Mouse (Mus musculus) heart, embryonic 16.5 days (tissue): ENCODE results near the gene Actr6. TPM values are rescaled to one million over a fixed set of nuclear protein-coding genes. Genes with fewer than 3 reads are reported as not detected.
A peak's percentile ranks its signal among the peaks of the same experiment; 100 is the strongest.

Source experiments
- ATAC-seq: fragments of 200-750 bp; cut with Nextera tagmentation; replicated peaks from 2 replicates; pipeline ENCODE4 v1.8.0; 2017; ENCODE audit warnings: moderate number of reproducible peaks; ENCODE audit not compliant: insufficient read depth, low FRiP score; ENCODE audit errors: extremely low read depth
- H3K27ac ChIP-seq: fragments of 300-500 bp; sonication (generic); 2 replicates; pipeline ENCODE4 v1.5.1; 2014; ENCODE audit warnings: mild to moderate bottlenecking, low read length, control low read depth, moderate library complexity
- H3K27me3 ChIP-seq: fragments of 300-500 bp; sonication (generic); 2 replicates; pipeline ENCODE4 v1.6.1; 2014; ENCODE audit warnings: low read length, mixed read lengths; ENCODE audit not compliant: control insufficient read depth, insufficient read depth
- H3K36me3 ChIP-seq: fragments of 300-500 bp; sonication (generic); 2 replicates; pipeline ENCODE4 v1.6.1; 2014; ENCODE audit not compliant: control insufficient read depth, insufficient read depth
- H3K4me1 ChIP-seq: fragments of 300-500 bp; sonication (generic); 2 replicates; pipeline ENCODE4 v1.6.1; 2014; ENCODE audit warnings: low read length, mixed read lengths; ENCODE audit not compliant: control insufficient read depth, insufficient read depth
- H3K4me2 ChIP-seq: fragments of 300-500 bp; sonication (generic); 2 replicates; pipeline ENCODE4 v1.6.1; 2014; ENCODE audit warnings: low read depth, mild to moderate bottlenecking, control low read depth, low read length
- H3K4me3 ChIP-seq: fragments of 300-500 bp; sonication (generic); 2 replicates; pipeline ENCODE4 v1.5.1; 2014; ENCODE audit warnings: mild to moderate bottlenecking, control low read depth, low read length
- H3K9ac ChIP-seq: fragments of 300-500 bp; sonication (generic); 2 replicates; pipeline ENCODE4 v1.6.1; 2014; ENCODE audit warnings: low read length, control low read depth
- H3K9me3 ChIP-seq: fragments of 300-500 bp; sonication (generic); replicated peaks from 2 replicates; pipeline ENCODE4 v1.6.1; 2016; ENCODE audit warnings: low read length; ENCODE audit not compliant: control insufficient read depth
- WGBS: fragments of 180-500 bp; shearing (Covaris S2); extraction: QIAGEN DNeasy Blood & Tissue Kit; methylation state at CpG from one replicate; pipeline ENCODE4 v1.1.7; 2014; 5-methylcytosine and 5-hydroxymethylcytosine counted together
- polyA plus RNA-seq: library from polyadenylated mRNA; unstranded; fragments of >200 nt; fragmentation: Nextera tagmentation; extraction: Ambion mirVana; gene quantifications from 2 replicates; pipeline ENCODE4 v1.2.1, GENCODE M21; 2015

The Actr6 gene
- polyA plus RNA-seq, 1 experiment from 2014 or later = 29.6 TPM

DNA sequence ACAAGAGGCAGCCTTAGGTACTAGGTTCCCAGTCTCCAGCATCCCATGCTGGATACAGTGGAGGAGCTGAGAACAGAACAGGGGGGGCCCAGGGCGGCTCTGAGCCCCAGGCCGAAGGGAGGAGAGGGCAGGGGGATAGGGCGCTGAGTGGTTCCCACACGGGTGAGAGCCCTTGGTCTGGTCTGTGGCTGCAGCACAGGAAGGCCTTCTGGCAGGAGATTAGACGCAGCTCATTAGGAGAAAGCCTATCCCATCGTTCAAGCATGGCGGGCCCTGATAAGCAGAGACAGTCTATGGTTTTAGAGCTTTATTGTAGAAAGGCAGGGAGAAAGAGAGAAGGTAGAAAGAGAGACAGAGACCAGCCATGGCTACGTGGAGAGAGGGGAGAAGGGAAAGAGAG lies 42.1 kb downstream of the Actr6 start:
- H3K4me3 ChIP-seq = no peak overlapping the region
- no peaks in the 10 kb centered on the region for H3K9me3 ChIP-seq
- peaks cover 5% of the 10 kb centered on the region for H3K4me1 ChIP-seq
- H3K9ac ChIP-seq = no peak overlapping the region
- no peak for ATAC-seq
- H3K27ac ChIP-seq = no peak overlapping the region
- 50% methylated on average over 8 of the region's 8 CpGs for WGBS
- no peaks in the 10 kb centered on the region for H3K27me3 ChIP-seq
- no peak overlapping the region for H3K4me2 ChIP-seq
- no peaks in the 10 kb centered on the region for H3K36me3 ChIP-seq

DNA sequence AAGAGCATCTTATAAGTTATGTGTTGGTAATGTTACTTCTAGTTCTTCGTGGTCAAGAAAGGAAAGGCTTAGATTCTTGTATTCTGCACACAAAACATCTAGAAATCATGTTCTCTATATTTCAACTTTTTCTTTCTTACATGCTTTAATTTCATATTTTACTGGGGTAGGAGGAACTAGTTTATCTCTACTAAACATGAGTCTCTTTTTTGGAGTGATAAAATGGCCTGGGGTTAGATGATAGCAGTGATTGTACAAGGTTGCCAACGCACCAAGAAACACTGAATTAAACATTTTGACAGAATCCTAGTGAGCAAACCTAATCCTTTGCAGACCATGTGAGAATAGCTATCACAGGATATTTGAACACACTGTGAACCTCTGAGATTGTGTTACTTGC lies 44.6 kb downstream of the Actr6 start:
- no peak for ATAC-seq
- Histone ChIP-seq H3K27ac (no peak overlapping the region), H3K4me3 (no peak overlapping the region), H3K9me3 (no peaks in the 10 kb centered on the region), H3K9ac (no peak overlapping the region), H3K27me3 (no peaks in the 10 kb centered on the region), H3K4me1 (peaks cover 11% of the 10 kb centered on the region), H3K36me3 (no peaks in the 10 kb centered on the region), H3K4me2 (no peak overlapping the region)
- WGBS = 73% methylated on average over 2 of the region's 2 CpGs

DNA sequence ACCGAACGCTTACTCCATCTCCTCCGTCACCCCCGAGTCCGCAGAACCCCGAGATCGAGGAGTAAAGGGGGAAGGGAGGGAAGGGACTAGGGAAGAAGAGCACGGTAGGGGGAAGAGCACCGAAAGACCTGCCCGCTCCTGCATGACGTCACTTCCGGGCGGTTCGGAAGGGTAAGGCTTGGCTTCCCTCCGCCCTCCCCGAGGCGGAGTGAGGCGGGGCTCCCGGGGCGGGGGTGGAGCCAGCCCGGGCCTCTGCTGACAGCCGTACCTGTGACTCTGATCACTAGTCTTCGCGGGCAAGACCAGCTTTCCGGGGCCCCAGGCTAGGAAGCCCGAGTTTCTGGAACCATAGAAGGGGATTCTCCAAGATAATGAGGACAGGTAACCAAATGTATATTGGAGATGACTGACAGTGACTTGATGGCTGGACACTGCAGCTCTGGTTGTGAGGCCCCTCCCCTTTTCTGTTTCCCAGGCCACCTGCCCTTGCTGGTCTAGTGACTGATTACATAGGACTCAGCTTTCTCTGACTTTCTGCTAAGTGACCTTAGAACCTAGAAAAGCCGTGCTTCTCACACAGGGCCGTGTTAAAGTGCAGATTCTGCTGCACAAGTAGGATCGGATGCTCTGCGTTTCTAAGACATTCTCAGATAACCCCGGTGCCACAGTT lies 45.8 kb downstream of the Actr6 start, which contains the start of gene Scyl2:
Gene Scyl2, minus strand, starts transcription at position 147 of the 670 bp plus-strand sequence.
- 4% methylated on average over 30 of the region's 31 CpGs for WGBS
- H3K4me3 ChIP-seq = peak within 1 kb of the TSS; percentile 96

DNA sequence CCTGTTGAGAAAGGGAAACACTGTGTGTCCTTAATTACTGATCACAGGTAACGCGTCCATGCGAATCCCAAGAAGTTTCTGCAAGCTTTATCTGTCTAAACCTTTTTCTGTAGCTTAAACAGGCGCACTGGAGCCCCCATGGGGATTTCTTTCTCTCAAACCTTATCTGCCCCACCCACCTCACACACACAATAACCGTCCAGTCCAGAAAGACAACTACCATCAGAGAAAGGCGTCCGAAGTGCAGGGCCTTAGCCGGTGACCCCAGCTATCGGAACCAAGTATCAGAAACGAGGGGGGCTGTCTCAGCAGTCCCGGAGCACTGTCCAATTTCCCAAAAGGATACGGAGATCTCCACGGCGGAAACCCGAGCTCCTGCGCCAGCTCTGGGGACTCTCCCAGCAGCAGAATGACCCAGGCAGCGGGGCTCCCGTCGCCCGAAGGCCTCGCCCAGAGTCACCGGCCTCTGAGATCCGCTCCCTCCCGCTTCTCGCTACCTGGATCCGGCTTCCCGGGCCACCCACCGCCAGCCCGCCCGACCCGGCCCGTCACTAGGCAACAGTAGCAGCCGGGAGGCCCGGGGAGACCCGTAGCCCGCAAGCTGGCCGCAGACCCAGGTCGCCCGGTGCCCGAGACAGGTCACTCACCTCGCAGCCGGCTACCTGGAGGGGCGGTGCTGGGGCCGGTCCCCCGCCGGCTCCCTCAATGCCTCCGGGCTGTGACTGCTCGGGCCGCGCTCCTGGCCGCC lies 46.5 kb downstream of the Actr6 start:
- peak; percentile 61 for ATAC-seq
- Histone ChIP-seq H3K27ac (peak overlapping the region; percentile 44; the same call in 1 of the 2 replicates), H3K36me3 (no peaks in the 10 kb centered on the region), H3K4me2 (peak overlapping the region; percentile 80), H3K4me1 (peaks cover 13% of the 10 kb centered on the region), H3K9ac (peak overlapping the region; percentile 96), H3K9me3 (no peaks in the 10 kb centered on the region), H3K4me3 (peak overlapping the region; percentile 96), H3K27me3 (no peaks in the 10 kb centered on the region)
- WGBS = under 1% methylated on average over 51 of the region's 51 CpGs

More for the DNA sequence above, 45.8 kb downstream of the Actr6 start, which contains the start of gene Scyl2:
- no peaks in the 10 kb centered on the region for H3K36me3 ChIP-seq
- H3K9ac ChIP-seq = peak within 1 kb of the TSS; percentile 96
- H3K27ac ChIP-seq = peak within 1 kb of the TSS; percentile 44; the same call in 1 of the 2 replicates
- ATAC-seq = peak; percentile 99
- peaks cover 13% of the 10 kb centered on the region for H3K4me1 ChIP-seq
- H3K9me3 ChIP-seq = no peaks in the 10 kb centered on the region
- H3K27me3 ChIP-seq = no peaks in the 10 kb centered on the region
- H3K4me2 ChIP-seq = peak within 1 kb of the TSS; percentile 80

DNA sequence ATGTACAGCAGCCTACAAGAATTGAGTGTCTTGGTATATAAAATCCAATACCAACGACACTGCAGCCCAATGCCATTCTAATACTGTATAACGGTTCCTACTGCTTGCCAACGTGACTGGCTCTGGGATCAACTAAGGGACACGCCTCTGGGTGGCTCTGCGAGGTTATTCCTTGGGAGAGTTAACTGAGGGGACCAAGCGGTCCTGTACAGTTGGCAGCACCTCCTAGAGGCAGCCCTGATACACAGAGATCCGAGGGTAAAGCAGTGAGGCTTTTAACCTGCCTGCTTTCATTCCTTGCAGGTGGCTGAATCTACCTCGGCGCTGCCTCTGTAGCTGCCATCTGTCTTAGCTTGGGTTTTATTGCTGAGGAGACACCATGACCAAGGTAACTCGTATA lies 49.1 kb downstream of the Actr6 start:
- 80% methylated on average over 10 of the region's 10 CpGs for WGBS
- Histone ChIP-seq H3K9ac (no peak overlapping the region), H3K4me1 (peaks cover 13% of the 10 kb centered on the region), H3K36me3 (no peaks in the 10 kb centered on the region), H3K4me3 (no peak overlapping the region), H3K27ac (no peak overlapping the region), H3K27me3 (no peaks in the 10 kb centered on the region), H3K9me3 (no peaks in the 10 kb centered on the region), H3K4me2 (no peak overlapping the region)
- no peak for ATAC-seq

DNA sequence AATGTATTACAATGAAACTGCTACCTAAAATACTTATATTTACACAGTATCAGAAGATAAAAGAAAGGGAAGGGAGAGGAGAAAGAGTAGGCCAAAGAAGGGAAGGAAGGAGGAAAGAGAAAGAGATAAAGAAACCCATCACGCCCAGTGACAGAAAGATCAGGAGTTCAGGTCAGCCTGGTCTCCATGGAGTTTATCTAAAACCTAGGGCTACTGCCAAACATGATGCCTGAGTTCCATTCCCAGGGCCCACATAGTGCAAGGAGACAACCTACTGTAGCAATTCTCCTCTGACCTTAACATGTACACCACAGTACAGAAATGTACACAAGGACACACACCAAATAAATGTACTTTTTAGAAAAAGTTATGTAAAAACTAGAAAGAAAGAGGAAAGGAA lies 49.9 kb downstream of the Actr6 start:
- H3K27me3 ChIP-seq = no peaks in the 10 kb centered on the region
- H3K4me1 ChIP-seq = peaks cover 13% of the 10 kb centered on the region
- no peak overlapping the region for H3K4me2 ChIP-seq
- no peak overlapping the region for H3K4me3 ChIP-seq
- ATAC-seq = no peak
- no peaks in the 10 kb centered on the region for H3K9me3 ChIP-seq
- H3K36me3 ChIP-seq = no peaks in the 10 kb centered on the region
- 44% methylated on average over 1 of the region's 1 CpGs for WGBS
- no peak overlapping the region for H3K9ac ChIP-seq
- no peak overlapping the region for H3K27ac ChIP-seq

DNA sequence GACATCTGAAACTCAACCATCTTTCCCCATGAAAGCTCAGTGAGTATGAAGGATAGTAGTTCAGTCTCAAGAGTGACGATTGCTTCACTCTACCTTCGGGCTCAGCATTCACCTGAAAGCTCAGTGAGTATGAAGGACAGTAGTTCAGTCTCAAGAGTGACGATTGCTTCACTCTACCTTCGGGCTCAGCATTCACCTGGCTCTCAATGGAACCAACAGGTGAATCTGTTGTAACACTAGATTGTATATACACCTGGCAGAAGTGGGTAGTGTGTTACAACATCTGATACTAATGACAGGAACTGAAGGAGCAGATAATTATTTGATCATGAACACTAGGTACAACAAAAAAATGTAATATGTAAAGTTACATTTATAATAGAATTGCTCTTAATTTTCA lies 50.4 kb downstream of the Actr6 start:
- ATAC-seq = no peak
- Histone ChIP-seq H3K9me3 (no peaks in the 10 kb centered on the region), H3K27me3 (no peaks in the 10 kb centered on the region), H3K4me3 (no peak overlapping the region), H3K36me3 (no peaks in the 10 kb centered on the region), H3K9ac (no peak overlapping the region), H3K4me1 (peaks cover 13% of the 10 kb centered on the region), H3K27ac (no peak overlapping the region), H3K4me2 (no peak overlapping the region)
- WGBS = 86% methylated on average over 4 of the region's 4 CpGs

DNA sequence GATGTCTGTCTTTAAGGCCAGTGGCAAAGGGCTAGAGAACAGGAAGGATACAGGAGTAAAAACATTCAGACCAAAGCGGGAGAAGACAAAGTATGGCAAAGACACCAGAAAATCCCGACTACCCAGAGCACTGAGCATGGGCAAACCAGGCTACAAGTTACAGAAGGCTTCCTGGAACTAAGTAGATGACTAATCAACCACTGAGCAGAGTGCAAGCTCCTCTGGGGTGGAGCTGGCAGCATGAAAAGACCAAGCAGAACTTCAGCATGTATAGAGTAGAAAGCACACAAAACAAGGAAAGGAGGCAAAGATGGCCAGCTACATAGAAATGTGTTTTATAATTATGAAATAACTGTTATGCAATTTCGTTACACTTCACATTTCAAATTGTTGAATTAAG lies 51.6 kb downstream of the Actr6 start:
- H3K4me3 ChIP-seq = no peak overlapping the region
- H3K27ac ChIP-seq = no peak overlapping the region
- H3K4me2 ChIP-seq = no peak overlapping the region
- H3K9ac ChIP-seq = no peak overlapping the region
- peaks cover 10% of the 10 kb centered on the region for H3K4me1 ChIP-seq
- 80% methylated on average over 3 of the region's 3 CpGs for WGBS
- no peak for ATAC-seq
- no peaks in the 10 kb centered on the region for H3K9me3 ChIP-seq
- H3K36me3 ChIP-seq = no peaks in the 10 kb centered on the region
- no peaks in the 10 kb centered on the region for H3K27me3 ChIP-seq

DNA sequence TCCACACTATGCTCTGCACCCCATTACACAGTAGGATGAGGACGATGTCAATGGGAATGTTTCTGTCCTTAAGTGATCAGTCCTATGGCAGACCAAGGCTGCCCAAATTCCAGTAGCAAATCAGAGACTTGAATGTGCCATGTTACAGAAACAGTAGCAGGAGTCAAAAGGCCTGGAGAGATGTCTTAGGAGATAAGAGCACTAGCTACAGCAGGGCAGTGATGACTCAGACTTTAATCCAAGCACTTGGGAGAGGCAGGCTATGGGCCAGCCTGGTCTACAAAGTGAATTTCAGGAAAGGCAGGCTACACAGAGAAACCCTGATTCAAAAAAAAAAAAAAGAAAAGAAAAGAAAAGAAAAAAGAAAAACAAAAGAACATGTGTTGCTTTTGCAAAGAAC lies 52.6 kb downstream of the Actr6 start:
- H3K9ac ChIP-seq = no peak overlapping the region
- H3K4me3 ChIP-seq = no peak overlapping the region
- peaks cover 5% of the 10 kb centered on the region for H3K4me1 ChIP-seq
- H3K27ac ChIP-seq = no peak overlapping the region
- H3K27me3 ChIP-seq = no peaks in the 10 kb centered on the region
- ATAC-seq = no peak
- no peak overlapping the region for H3K4me2 ChIP-seq
- WGBS = 76% methylated on average over 1 of the region's 1 CpGs
- no peaks in the 10 kb centered on the region for H3K9me3 ChIP-seq
- H3K36me3 ChIP-seq = no peaks in the 10 kb centered on the region
